ENCODE assay signal across 7 mouse cellular contexts in genomic region chr12:35533748-35534113, GRCm38 (mm10). TPM values are rescaled to one million over a fixed set of nuclear protein-coding genes. Genes with fewer than 3 reads are reported as not detected.
DNase-seq lines count a peak whose midpoint lies in the region; ATAC-seq and TF ChIP-seq lines count a peak whose summit lies in the region.

No protein-coding gene starts in this region.

- H3K4me1 ChIP-seq in lung, embryonic 14.5 days (ENCODE audit: insufficient read depth): no peaks in the 10 kb centered on the region
- peaks cover 2% of the 10 kb centered on the region; the same call in 1 of the 2 replicates for H3K4me1 ChIP-seq in embryonic fibroblast, embryonic 13.5 days (ENCODE audit: control insufficient read depth, insufficient read depth, low read length)
- H3K4me1 ChIP-seq in limb, embryonic 11.5 days (ENCODE audit: control insufficient read depth, insufficient read depth, low read length): no peaks in the 10 kb centered on the region
- H3K4me1 ChIP-seq in olfactory bulb, adult 2 months (ENCODE audit: control insufficient read depth, insufficient read depth, low read length): no peaks in the 10 kb centered on the region

- peak overlapping the region; percentile 72 for H3K4me3 ChIP-seq in lung, embryonic 14.5 days (ENCODE audit: low read depth, low read length)
- H3K4me3 ChIP-seq in embryonic fibroblast, embryonic 13.5 days (ENCODE audit: insufficient read depth, low read length): peak overlapping the region; percentile 64
- H3K4me3 ChIP-seq in limb, embryonic 11.5 days (ENCODE audit: low read depth, low read length): no peak overlapping the region; the same call in 1 of the 2 replicates
- H3K4me3 ChIP-seq in olfactory bulb, adult 2 months (ENCODE audit: insufficient read depth, low read depth, low read length): peak overlapping the region; percentile 86

- no peak for TF ChIP-seq POLR2A in embryonic fibroblast, embryonic 13.5 days (IDR thresholded peaks at IDR 0.05; ENCODE audit: low read depth, low read length)
- no peak for TF ChIP-seq POLR2A in olfactory bulb, adult 2 months (IDR thresholded peaks at IDR 0.05; ENCODE audit: insufficient read depth, low read depth, low read length)

- H3K27ac ChIP-seq in lung, embryonic 14.5 days (ENCODE audit: low read depth): peak overlapping the region; percentile 34
- no peak overlapping the region for H3K27ac ChIP-seq in embryonic fibroblast, embryonic 13.5 days (ENCODE audit: insufficient read depth, low read length)
- H3K27ac ChIP-seq in limb, embryonic 11.5 days (replicated peaks; ENCODE audit: low read depth, low read length): no peak overlapping the region
- no peak overlapping the region for H3K27ac ChIP-seq in olfactory bulb, adult 2 months (ENCODE audit: insufficient read depth, low read depth, low read length)

- no peak for TF ChIP-seq CTCF in lung, embryonic 14.5 days (IDR thresholded peaks at IDR 0.05; ENCODE audit: low read depth)
- TF ChIP-seq CTCF in embryonic fibroblast, embryonic 13.5 days (IDR thresholded peaks at IDR 0.05; ENCODE audit: borderline replicate concordance, insufficient read depth, low read length): no peak
- no peak for TF ChIP-seq CTCF in olfactory bulb, adult 2 months (IDR thresholded peaks at IDR 0.05; ENCODE audit: insufficient read depth, low read depth, low read length)

- H3K27me3 ChIP-seq in lung, embryonic 14.5 days (ENCODE audit: insufficient read depth, low read length): peaks cover 6% of the 10 kb centered on the region; the same call in 1 of the 2 replicates
- H3K27me3 ChIP-seq in limb, embryonic 11.5 days (ENCODE audit: control insufficient read depth, insufficient read depth, low read length): peaks cover 4% of the 10 kb centered on the region; the same call in 1 of the 2 replicates

- no peak for DNase-seq in lung, embryonic 14.5 days
- no peak for DNase-seq in lung, postnatal 10 days
- no peak for DNase-seq in limb, embryonic 11.5 days (ENCODE audit: low spot score)
- no peak for DNase-seq in cerebellum, adult 9-11 months

- H3K36me3 ChIP-seq in lung, embryonic 14.5 days (ENCODE audit: insufficient read depth): no peaks in the 10 kb centered on the region
- H3K36me3 ChIP-seq in limb, embryonic 11.5 days (ENCODE audit: control insufficient read depth, insufficient read depth, low read length): no peaks in the 10 kb centered on the region

- peak overlapping the region; percentile 71 for H3K9ac ChIP-seq in lung, embryonic 14.5 days
- H3K9ac ChIP-seq in limb, embryonic 11.5 days (ENCODE audit: low read length): no peak overlapping the region

- ATAC-seq in lung, embryonic 14.5 days (ENCODE audit: insufficient read depth): no peak
- no peak for ATAC-seq in limb, embryonic 11.5 days (ENCODE audit: insufficient number of reproducible peaks, low FRiP score, low TSS enrichment, low read depth)
- no peak for ATAC-seq in cerebellum, adult (ENCODE audit: insufficient number of reproducible peaks, low FRiP score, low TSS enrichment)

- no peaks in the 10 kb centered on the region for H3K9me3 ChIP-seq in lung, embryonic 14.5 days (ENCODE audit: low read depth, low read length)
- H3K9me3 ChIP-seq in limb, embryonic 11.5 days (ENCODE audit: control insufficient read depth, low read length): no peaks in the 10 kb centered on the region

- H3K4me2 ChIP-seq in lung, embryonic 14.5 days: peak overlapping the region; percentile 97
- H3K4me2 ChIP-seq in limb, embryonic 11.5 days (ENCODE audit: low read depth, severe bottlenecking): peak overlapping the region; percentile 100

RNA-seq across cellular contexts. Expression of gene Ahr, which starts 1.1 kb away (rescaled TPM):
- polyA plus RNA-seq in lung, embryonic 14.5 days (2014; fragmentation: Nextera tagmentation; extraction: Ambion mirVana): 21.5 and 24.1 TPM in 2 replicates
- polyA plus RNA-seq in embryonic fibroblast, embryonic 13.5 days (2011; ENCODE audit: insufficient read length, low read depth, missing spikeins): 27.6 and 35.7 TPM in 2 replicates
- polyA plus RNA-seq in limb, embryonic 11.5 days (2014; fragmentation: Nextera tagmentation; extraction: Ambion mirVana): 1.5 and 2.2 TPM in 2 replicates
- not detected in 2 replicates for polyA plus RNA-seq in olfactory bulb, adult 2 months (2012; ENCODE audit: insufficient read depth, insufficient read length, low replicate concordance, missing spikeins)
